Mouse (Mus musculus) yolk sac, embryonic 10.5 days (tissue): Measurements from ENCODE around the gene Tmem255a.
A peak's percentile ranks its signal among the peaks of the same experiment; 100 is the strongest.
"Not testable (repeated sequence)": the region's sequence is repeated elsewhere in the genome, so short reads cannot be mapped to it uniquely, and the experiment has no call there.

ENCODE experiments used
- DNase-seq: peaks from one replicate; pipeline ENCODE4 v3.0.0-alpha.2; 2017; ENCODE audit warnings: low spot score

The Tmem255a gene

GRCm38 (mm10) chrX:38251851-38252571 is at the start of gene Tmem255a:
Gene Tmem255a, minus strand, starts transcription at chrX:38252439.
- peak; percentile 8 for DNase-seq

- DNase-seq, result no peak
These were observed 7.4 kb upstream of the Tmem255a start for GRCm38 (mm10) chrX:38259610-38260009.

GRCm38 (mm10) chrX:38250352-38250950 is 1.8 kb downstream of the Tmem255a start:
- no peak for DNase-seq

- DNase-seq, result peak; percentile 5
These were observed 2.4 kb downstream of the Tmem255a start for GRCm38 (mm10) chrX:38249640-38250351.

- peak; percentile 42 for DNase-seq
These were observed 4.6 kb downstream of the Tmem255a start for GRCm38 (mm10) chrX:38247601-38248000.

GRCm38 (mm10) chrX:38247108-38247507 is 5.1 kb downstream of the Tmem255a start:
- DNase-seq, result no peak

GRCm38 (mm10) chrX:38237731-38238130 is 14.5 kb downstream of the Tmem255a start:
- no peak for DNase-seq

GRCm38 (mm10) chrX:38229888-38230287 is 22.4 kb downstream of the Tmem255a start:
- no peak for DNase-seq

- no peak for DNase-seq
These were observed 29.5 kb downstream of the Tmem255a start for GRCm38 (mm10) chrX:38222757-38223156.

GRCm38 (mm10) chrX:38217676-38217991 is 34.6 kb downstream of the Tmem255a start:
- no peak for DNase-seq

- peak; percentile 18 for DNase-seq
These were observed 35.1 kb downstream of the Tmem255a start for GRCm38 (mm10) chrX:38216986-38217675.

GRCm38 (mm10) chrX:38207392-38207791 is 44.8 kb downstream of the Tmem255a start:
- no peak for DNase-seq

GRCm38 (mm10) chrX:38201816-38202215 is 50.4 kb downstream of the Tmem255a start:
- no peak for DNase-seq

- no peak for DNase-seq
These were observed 61.8 kb downstream of the Tmem255a start for GRCm38 (mm10) chrX:38190458-38190764.

- DNase-seq, result peak; percentile 82
These were observed 62.4 kb downstream of the Tmem255a start, which contains the start of gene Zbtb33 for GRCm38 (mm10) chrX:38189552-38190457. Gene Zbtb33, plus strand, starts transcription at chrX:38189793.

- DNase-seq, result no peak
These were observed 66.7 kb downstream of the Tmem255a start for GRCm38 (mm10) chrX:38185520-38185919.

GRCm38 (mm10) chrX:38181608-38182258 is 70.5 kb downstream of the Tmem255a start:
- DNase-seq, result peak; percentile 40

- no peak for DNase-seq
These were observed 71.3 kb downstream of the Tmem255a start for GRCm38 (mm10) chrX:38180656-38181607.

GRCm38 (mm10) chrX:38179891-38180310 is 72.3 kb downstream of the Tmem255a start:
- DNase-seq, result not testable (repeated sequence)

- no peak for DNase-seq
These were observed 85.6 kb downstream of the Tmem255a start for GRCm38 (mm10) chrX:38166592-38166991.
